Mouse (Mus musculus): ENCODE measurements around the gene Birc5.

Birc5 gene

DNA sequence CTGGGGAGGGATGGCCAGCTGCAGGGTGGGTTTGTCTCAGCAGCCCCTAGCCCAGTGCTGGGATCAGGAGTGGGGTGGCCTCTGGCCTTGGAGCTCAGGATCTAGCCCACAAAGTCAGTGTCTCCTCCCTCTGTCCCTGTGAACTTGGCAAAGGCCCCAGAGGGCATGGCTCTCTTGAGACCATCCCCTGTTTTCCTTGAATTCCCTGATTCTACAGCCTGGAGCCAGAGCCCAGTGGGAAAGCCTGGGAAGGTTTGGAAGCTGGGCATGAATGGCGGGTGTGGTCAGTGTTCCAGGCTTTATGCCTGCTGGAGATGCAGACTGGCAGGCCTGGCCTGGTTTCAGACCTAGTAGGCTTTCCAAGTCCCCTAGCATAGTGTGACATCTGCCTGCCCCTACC lies 33.2 kb downstream of the Birc5 start:
- no peak for DNase-seq (ENCODE audit: low spot score in 2 of 2)

GRCm38 (mm10) chr11:117886000-117886399 lies 36.9 kb downstream of the Birc5 start:
- no peak for DNase-seq (ENCODE audit: low spot score in 2 of 2)

- no peak for DNase-seq (ENCODE audit: low spot score in 2 of 2)
These were observed 39.3 kb downstream of the Birc5 start for GRCm38 (mm10) chr11:117888168-117888852.

- no peak for DNase-seq (ENCODE audit: low spot score in 2 of 2)
These were observed 40.1 kb downstream of the Birc5 start for GRCm38 (mm10) chr11:117888853-117889822.

DNA sequence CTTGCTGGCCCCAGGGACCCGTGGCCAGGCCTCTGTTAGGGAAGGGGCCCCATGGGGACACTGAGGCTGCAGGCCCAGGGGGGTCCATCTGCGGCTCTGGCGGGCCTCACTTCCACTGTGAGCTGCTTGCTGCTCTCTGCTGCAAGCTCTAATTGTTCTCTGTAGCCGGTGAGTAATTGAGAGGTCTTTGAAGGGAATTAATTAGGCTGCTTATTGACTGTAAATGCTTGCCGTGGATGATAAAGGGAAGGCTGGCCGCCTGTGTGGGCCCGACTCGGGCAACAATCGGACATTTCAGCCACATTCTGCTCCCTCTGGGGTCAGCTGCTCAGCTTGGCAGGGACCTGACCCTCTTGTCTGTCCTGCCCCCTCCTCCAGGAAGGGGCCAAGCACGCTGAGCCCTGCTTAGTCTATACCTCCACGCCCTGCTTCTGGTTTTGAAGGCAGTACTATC lies 40.9 kb downstream of the Birc5 start:
- DNase-seq (ENCODE audit: low spot score in 2 of 2), result no peak

DNA sequence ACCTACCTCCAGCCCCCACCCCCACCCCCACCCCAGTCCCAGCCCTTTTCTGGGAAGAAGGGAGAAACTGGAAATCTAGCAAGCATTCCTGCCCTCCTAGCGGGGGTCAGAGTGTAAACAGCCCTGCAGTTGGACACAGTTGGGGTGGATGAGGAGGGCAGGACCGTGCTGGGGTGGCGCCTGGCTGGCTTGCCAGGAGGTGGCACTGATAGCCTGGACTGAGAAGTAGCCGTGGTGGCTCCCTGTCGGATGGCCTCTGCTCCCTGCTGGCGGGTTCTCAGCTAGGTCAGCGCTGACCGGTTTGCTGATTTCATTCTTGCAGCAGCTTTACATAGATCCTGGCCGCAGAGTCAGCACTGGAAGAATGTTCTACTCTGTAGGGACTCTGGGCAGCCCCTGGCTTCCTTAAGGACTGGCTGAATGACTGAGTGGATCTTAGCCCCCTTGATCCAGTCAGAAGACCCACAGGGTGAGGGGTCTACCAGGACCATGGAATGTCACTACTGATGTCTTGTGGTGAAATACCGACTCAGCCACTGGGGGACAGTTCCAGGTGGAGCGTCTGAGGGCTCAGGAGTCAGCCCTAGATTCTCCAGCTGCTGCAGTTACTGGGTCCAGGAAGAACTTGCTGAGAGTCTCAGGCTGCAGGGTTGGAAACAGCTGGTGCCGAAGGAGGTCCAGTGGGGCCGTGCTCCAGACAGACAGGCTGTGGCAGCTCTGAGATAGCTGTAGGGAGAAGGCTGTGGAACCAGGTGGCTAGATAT lies 41.6 kb downstream of the Birc5 start:
- no peak for DNase-seq (ENCODE audit: low spot score in 2 of 2)

DNA sequence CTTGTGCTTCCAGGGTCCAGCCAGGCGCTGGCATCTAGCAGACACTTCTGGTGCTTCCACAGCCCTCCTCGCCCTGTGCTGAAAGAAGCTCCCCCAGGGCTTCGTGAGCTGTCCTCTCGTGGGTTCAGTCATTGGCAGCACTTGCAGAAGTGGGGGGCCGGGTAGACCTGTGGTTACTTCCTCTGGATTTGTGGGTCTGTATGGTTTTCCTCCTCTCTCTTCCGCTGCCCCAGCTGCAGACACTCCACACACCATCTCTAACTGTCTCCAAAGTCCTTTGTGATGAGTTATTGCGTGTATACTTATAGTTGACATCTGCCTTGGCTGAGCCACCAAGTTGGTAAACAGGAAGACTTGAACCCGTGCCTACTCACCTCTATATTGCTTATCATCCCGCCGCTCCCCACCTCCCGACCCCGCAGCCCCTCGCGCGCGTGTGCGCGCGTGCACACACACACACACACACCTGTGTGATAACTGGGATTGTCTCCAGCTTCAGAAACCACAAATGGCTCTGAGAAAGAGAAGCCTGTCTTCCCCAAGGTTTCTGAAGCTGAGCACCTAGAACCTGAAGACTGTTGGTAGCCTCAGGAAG lies 42.6 kb downstream of the Birc5 start:
- DNase-seq (ENCODE audit: low spot score in 2 of 2), result no peak

GRCm38 (mm10) chr11:117892199-117892598 lies 43.1 kb downstream of the Birc5 start:
- DNase-seq (ENCODE audit: low spot score in 2 of 2), result no peak

- no peak for DNase-seq (ENCODE audit: low spot score in 2 of 2)
These were observed 45.6 kb downstream of the Birc5 start for GRCm38 (mm10) chr11:117894676-117895075.

DNA sequence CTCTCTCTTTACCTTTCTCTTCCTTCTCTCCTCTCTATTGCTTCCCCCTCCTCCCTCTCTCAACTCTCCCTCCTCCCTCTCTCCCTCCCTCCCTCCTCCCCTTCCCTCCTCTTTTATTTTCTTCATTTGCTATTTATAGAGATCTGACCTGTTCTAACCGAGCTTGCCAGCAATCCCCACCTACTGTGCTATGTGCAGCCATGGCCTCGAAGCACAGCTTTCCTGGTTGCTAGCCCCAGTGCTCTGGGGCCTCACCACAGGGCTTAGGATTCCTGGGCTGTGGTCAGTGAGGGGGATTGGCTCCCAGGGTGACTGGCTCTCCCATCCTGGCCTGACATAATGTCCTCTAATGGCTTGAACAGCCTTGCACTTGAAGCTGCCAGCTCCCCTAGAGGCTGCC lies 47.5 kb downstream of the Birc5 start:
- DNase-seq (ENCODE audit: low spot score in 2 of 2), result no peak

DNA sequence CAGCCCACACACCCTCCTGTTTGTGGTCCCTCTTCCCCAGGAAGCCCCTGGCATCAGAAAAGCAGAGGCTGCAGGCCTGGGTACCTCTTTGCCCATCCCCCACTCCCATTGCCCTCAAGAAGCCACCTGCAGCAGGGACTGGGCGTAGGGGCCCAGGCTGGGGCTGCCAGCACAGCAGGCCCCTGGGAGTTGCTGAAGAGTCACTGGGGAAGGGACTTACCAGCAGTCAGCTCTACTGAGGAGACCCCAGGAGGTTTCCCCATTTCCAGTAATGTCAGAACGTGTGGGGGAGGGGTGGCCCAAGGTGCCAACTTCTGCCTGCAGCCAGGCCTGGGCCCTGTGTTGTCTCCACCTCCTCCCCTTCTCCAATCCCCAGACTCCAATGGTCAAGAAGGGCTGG lies 53.2 kb downstream of the Birc5 start:
- no peak for DNase-seq (ENCODE audit: low spot score in 2 of 2)

DNA sequence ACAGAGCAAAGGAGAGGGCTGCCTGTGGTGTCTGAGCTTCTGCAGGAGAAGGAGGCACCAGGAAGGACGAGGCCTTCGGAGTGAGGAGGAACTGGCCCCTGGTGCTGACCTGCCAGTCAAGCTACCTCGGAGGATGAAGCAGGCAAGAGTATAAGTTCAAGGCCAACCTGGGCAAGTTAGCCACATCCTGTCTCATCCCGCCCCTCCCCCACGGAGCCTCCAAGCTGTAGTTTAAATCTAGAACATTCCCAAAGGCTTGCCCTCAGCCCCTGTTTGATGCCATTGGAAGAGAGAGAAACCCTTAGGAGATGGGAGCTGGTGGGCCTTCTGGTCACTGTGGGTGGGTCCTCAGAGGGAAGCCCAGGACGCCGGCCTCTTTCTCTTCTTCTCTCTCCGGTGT lies 55.4 kb downstream of the Birc5 start:
- DNase-seq (ENCODE audit: low spot score in 2 of 2), result no peak

Data from frontal cortex, postnatal 36 days (tissue).